Mouse (Mus musculus) stomach, postnatal 0 days (tissue): ENCODE results near the gene Myl10. TPM values are rescaled to one million over a fixed set of nuclear protein-coding genes. Genes with fewer than 3 reads are reported as not detected.

ENCODE experiments used
- ATAC-seq: fragments of 200-750 bp; cut with Nextera tagmentation; 2 replicates; pipeline ENCODE4 v1.8.0; 2017; ENCODE audit not compliant: low FRiP score, low TSS enrichment
- DNase-seq: peaks from one replicate; pipeline ENCODE4 v3.0.0-alpha.2; 2016; ENCODE audit warnings: low spot score
- H3K27ac ChIP-seq: fragments of 300-500 bp; sonication (generic); replicated peaks from 2 replicates; pipeline ENCODE4 v1.5.1; 2014; ENCODE audit warnings: mild to moderate bottlenecking, control low read depth
- H3K27me3 ChIP-seq: fragments of 300-500 bp; sonication (generic); 2 replicates; pipeline ENCODE4 v1.6.1; 2014; ENCODE audit warnings: low read length; ENCODE audit not compliant: control insufficient read depth, insufficient read depth
- H3K36me3 ChIP-seq: fragments of 300-500 bp; sonication (generic); 2 replicates; pipeline ENCODE4 v1.6.1; 2014; ENCODE audit warnings: low read length, mixed read lengths; ENCODE audit not compliant: control insufficient read depth, insufficient read depth
- H3K4me1 ChIP-seq: fragments of 300-500 bp; sonication (generic); replicated peaks from 2 replicates; pipeline ENCODE4 v1.6.1; 2014; ENCODE audit warnings: antibody characterized with exemption; ENCODE audit not compliant: control insufficient read depth, insufficient read depth
- H3K4me2 ChIP-seq: fragments of 300-500 bp; sonication (generic); replicated peaks from 2 replicates; pipeline ENCODE4 v1.6.1; 2014; ENCODE audit warnings: low read depth, mild to moderate bottlenecking, control low read depth, moderate library complexity
- H3K4me3 ChIP-seq: fragments of 300-500 bp; sonication (generic); 2 replicates; pipeline ENCODE4 v1.5.1; 2014; ENCODE audit warnings: low read depth, low read length, control low read depth
- H3K9ac ChIP-seq: fragments of 300-500 bp; sonication (generic); 2 replicates; pipeline ENCODE4 v1.6.1; 2014; ENCODE audit warnings: mild to moderate bottlenecking, low read length, control low read depth, mixed read lengths
- H3K9me3 ChIP-seq: fragments of 300-500 bp; sonication (generic); 2 replicates; pipeline ENCODE4 v1.6.1; 2016; ENCODE audit warnings: low read length; ENCODE audit not compliant: control insufficient read depth
- CTCF ChIP-seq: IDR thresholded peaks from 2 replicates; pipeline ENCODE4 v1.5.1; 2016; ENCODE audit warnings: antibody characterized with exemption, low read depth, mild to moderate bottlenecking, moderate library complexity
- EP300 ChIP-seq: optimal IDR thresholded peaks from 2 replicates; pipeline ENCODE3; 2016; ENCODE audit warnings: antibody characterized with exemption
- WGBS: fragments of 180-500 bp; shearing (Covaris S2); extraction: QIAGEN DNeasy Blood & Tissue Kit; methylation state at CpG from one replicate; pipeline ENCODE4 v1.1.7; 2014; 5-methylcytosine and 5-hydroxymethylcytosine counted together
- polyA plus RNA-seq: library from polyadenylated mRNA; unstranded; fragments of >200 nt; fragmentation: Nextera tagmentation; extraction: Ambion mirVana; gene quantifications from 2 replicates; pipeline ENCODE4 v1.2.1, GENCODE M21; 2015

The Myl10 gene
- polyA plus RNA-seq, 1 experiment from 2014 or later = not detected

- Histone ChIP-seq H3K4me2 (no peak overlapping the region), H3K4me1 (no peaks in the 10 kb centered on the region), H3K4me3 (no peak overlapping the region), H3K27ac (no peak overlapping the region), H3K9ac (no peak overlapping the region), H3K36me3 (no peaks in the 10 kb centered on the region), H3K27me3 (no peaks in the 10 kb centered on the region), H3K9me3 (no peaks in the 10 kb centered on the region)
- DNase-seq (no peak), ATAC-seq (no peak)
- WGBS = 79% methylated on average over 9 of the region's 9 CpGs
- TF ChIP-seq EP300 (no peak), CTCF (no peak)
Measured at GRCm38 (mm10) chr5:136697618-136698017, 4.7 kb downstream of the Myl10 start.

GRCm38 (mm10) chr5:136702159-136702725, 9.3 kb downstream of the Myl10 start:
- no peak overlapping the region for H3K9ac ChIP-seq
- H3K27ac ChIP-seq = no peak overlapping the region
- DNase-seq (peak; percentile 57), ATAC-seq (peak; percentile 74)
- no peaks in the 10 kb centered on the region for H3K4me1 ChIP-seq
- TF ChIP-seq EP300 = no peak
- no peak for TF ChIP-seq CTCF
- no peaks in the 10 kb centered on the region for H3K27me3 ChIP-seq
- H3K9me3 ChIP-seq = no peaks in the 10 kb centered on the region
- WGBS = 46% methylated on average over 3 of the region's 3 CpGs
- H3K36me3 ChIP-seq = no peaks in the 10 kb centered on the region
- H3K4me2 ChIP-seq = 0 out of 2 replicates have a peak overlapping the region, but pooled peaks have one; percentile 14
- no peak overlapping the region for H3K4me3 ChIP-seq

- Histone ChIP-seq H3K36me3 (no peaks in the 10 kb centered on the region), H3K27me3 (no peaks in the 10 kb centered on the region), H3K4me3 (no peak overlapping the region), H3K27ac (no peak overlapping the region), H3K9me3 (no peaks in the 10 kb centered on the region), H3K4me2 (no peak overlapping the region), H3K9ac (no peak overlapping the region), H3K4me1 (no peaks in the 10 kb centered on the region)
- 36% methylated on average over 3 of the region's 3 CpGs for WGBS
- TF ChIP-seq EP300 = no peak
- TF ChIP-seq CTCF = peak; percentile 78
- peak; percentile 83 for DNase-seq
- ATAC-seq = peak; percentile 53
Measured at GRCm38 (mm10) chr5:136703751-136704150, 10.8 kb downstream of the Myl10 start.

GRCm38 (mm10) chr5:136704151-136704550, 11.2 kb downstream of the Myl10 start:
- ATAC-seq (no peak), DNase-seq (no peak)
- H3K27ac ChIP-seq = no peak overlapping the region

GRCm38 (mm10) chr5:136705532-136705931, 12.6 kb downstream of the Myl10 start:
- no peaks in the 10 kb centered on the region for H3K4me1 ChIP-seq
- H3K4me3 ChIP-seq = no peak overlapping the region
- no peak for ATAC-seq
- H3K9ac ChIP-seq = no peak overlapping the region
- TF ChIP-seq CTCF = peak; percentile 55
- TF ChIP-seq EP300 = no peak
- no peak overlapping the region for H3K4me2 ChIP-seq
- no peak for DNase-seq
- H3K9me3 ChIP-seq = no peaks in the 10 kb centered on the region
- 96% methylated on average over 3 of the region's 3 CpGs for WGBS
- no peak overlapping the region for H3K27ac ChIP-seq
- H3K27me3 ChIP-seq = no peaks in the 10 kb centered on the region
- H3K36me3 ChIP-seq = no peaks in the 10 kb centered on the region

More at GRCm38 (mm10) chr5:136704151-136704550, 11.2 kb downstream of the Myl10 start:
- 69% methylated on average over 8 of the region's 8 CpGs for WGBS
- Histone ChIP-seq H3K9me3 (no peaks in the 10 kb centered on the region), H3K4me1 (no peaks in the 10 kb centered on the region), H3K9ac (no peak overlapping the region), H3K4me3 (no peak overlapping the region), H3K4me2 (no peak overlapping the region), H3K27me3 (no peaks in the 10 kb centered on the region), H3K36me3 (no peaks in the 10 kb centered on the region)
- no peak for TF ChIP-seq EP300
- TF ChIP-seq CTCF = no peak

GRCm38 (mm10) chr5:136706803-136707202, 13.9 kb downstream of the Myl10 start:
- 2% methylated on average over 9 of the region's 9 CpGs for WGBS
- H3K36me3 ChIP-seq = no peaks in the 10 kb centered on the region
- no peaks in the 10 kb centered on the region for H3K27me3 ChIP-seq
- H3K27ac ChIP-seq = no peak overlapping the region
- H3K4me3 ChIP-seq = no peak overlapping the region
- TF ChIP-seq EP300 (no peak), CTCF (peak; percentile 92)
- no peak overlapping the region for H3K9ac ChIP-seq
- H3K4me2 ChIP-seq = no peak overlapping the region
- DNase-seq (peak; percentile 83), ATAC-seq (peak; percentile 53; the same call in 1 of the 2 replicates)
- no peaks in the 10 kb centered on the region for H3K9me3 ChIP-seq
- H3K4me1 ChIP-seq = no peaks in the 10 kb centered on the region
